Mouse (Mus musculus) adrenal gland, adult (tissue): ENCODE measurements around the gene Dgkz.

Experiments
- DNase-seq, 2 experiments: peaks; one replicate each; pipeline ENCODE4 v3.0.0; 2022 to 2023; ENCODE audit warnings: low spot score in 1 of 2; ENCODE audit not compliant: inconsistent age in 2 of 2

The Dgkz gene

DNA sequence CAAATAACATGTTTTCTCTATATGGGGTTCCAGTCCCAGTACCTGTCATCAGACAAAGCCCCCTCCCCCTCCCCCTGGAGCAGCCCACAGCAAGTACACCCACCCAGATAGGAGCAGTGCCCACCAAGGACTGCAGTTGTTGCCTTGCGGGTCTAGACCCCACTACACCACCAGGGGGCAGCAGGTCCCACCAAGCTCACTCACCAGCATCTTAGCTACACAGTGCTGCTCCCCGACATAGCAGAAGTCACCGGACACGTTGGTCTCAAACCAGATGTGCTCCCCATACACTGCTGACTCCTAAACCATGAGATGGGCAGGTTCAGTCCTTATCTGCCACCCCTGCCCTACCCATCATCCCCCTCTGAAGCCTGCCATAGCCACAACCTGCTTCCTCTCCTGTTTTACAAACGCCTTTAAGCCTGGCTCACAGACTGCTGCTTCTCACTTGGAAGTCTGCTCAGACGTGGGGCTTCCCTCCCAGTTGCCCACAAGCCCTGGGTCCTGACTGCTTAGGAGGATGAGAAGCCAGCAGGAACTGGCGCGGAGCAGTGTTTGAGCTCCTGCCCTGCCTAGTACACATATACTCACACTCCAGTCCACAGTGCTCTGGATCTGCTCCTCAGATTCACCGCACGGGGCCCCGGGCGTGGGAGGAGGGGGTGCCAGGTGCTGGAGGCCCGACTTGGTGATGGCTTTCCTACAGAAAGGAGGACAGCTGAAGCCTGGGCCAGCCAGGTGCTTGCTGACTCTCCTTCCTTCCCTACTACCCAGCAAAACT lies 31.3 kb downstream of the Dgkz start:
- peak; percentile 76 to 90 for DNase-seq

GRCm38 (mm10) chr2:91942356-91942755 lies 33.3 kb downstream of the Dgkz start:
- DNase-seq: no peak

- DNase-seq: no peak
Measured at GRCm38 (mm10) chr2:91939303-91939935, 36.2 kb downstream of the Dgkz start.

GRCm38 (mm10) chr2:91936154-91936553 lies 39.5 kb downstream of the Dgkz start:
- no peak for DNase-seq

DNA sequence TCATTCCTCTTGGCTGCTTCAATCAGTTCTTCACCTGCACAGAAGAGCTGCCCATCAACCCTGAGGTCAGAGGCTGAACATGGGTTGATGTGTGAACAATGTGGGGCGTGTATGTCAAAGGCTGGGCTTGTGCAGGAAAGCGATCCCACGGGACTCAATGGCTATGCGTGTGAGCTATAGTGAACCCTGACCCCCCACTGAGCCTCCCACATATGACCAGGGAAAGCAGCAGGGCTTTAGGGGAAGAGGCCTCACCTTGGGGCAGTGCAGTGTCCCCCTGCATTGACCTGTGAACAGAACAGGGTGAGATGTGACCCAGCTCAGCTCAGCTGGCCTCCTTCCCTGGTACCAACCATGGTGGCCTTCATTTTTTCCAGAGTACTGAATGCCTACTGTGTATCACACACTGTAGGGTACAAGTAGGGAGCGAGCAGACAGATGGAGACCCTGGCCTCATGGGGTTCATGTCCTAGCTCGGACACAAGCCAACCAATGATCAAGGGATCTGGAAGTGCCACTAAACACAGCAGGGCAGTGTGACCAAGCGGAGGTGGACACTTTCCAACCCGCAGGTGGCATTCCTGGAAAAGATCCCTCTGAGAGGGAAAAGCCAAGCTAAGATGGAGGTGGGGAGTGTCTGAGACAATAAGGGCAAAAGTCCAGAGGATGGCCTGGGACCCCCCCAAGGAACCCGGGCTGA lies 40.7 kb downstream of the Dgkz start:
- no peak for DNase-seq

DNA sequence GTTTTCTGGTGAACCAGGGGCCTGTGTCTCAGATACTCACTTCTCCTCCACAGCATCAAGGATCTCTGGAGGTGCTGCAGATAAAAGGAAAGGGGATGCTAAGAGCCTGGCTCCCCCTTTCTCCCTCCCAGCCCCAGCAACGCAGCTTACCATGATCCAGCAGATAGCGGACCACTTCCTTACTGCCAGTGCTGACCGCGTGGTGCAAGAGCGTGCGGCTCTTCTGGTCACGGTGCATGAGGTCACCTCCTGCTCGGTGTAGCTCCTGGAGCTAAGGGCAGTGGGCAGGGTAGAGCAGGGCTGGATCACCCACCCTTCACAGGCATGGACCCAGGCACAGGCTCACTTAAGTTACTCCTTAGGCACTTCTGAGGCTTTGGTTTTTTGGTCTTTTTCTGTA lies 41.6 kb downstream of the Dgkz start:
- no peak for DNase-seq

- DNase-seq: no peak
Measured at GRCm38 (mm10) chr2:91933471-91933870, 42.2 kb downstream of the Dgkz start.

DNA sequence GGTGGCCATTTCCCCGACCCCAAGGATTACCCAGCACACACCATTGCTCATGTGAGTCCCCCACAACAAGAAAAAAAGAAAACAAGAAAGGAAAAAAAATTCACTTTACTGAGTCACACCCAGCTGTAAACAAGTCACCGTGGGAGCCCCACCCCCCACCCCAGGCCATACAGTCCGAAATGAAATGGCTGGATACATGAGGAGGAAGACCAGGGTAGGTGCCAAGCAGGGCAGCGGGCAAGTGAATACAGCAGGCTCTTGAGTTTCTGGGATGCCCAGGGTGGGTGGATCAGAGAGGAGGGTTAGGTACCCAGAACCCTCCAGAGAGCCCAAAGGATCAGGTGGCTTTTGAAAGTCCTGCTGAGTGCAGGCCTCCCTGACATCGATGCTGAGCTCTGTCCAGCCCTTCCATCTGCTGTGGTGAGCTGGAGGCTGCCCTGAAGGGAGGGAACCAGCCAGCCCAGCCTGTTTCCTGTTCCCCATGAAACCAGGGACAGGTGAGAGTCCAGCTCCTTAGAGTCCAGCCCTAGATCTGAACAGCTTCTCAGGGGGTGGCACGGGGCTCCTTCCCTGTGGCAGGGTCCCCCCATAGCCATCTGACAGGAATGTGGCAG lies 42.8 kb downstream of the Dgkz start:
- DNase-seq: no peak

GRCm38 (mm10) chr2:91932160-91932711 lies 43.4 kb downstream of the Dgkz start, which contains the start of gene Mdk:
Gene Mdk, minus strand, starts transcription at chr2:91932297.
- no peak for DNase-seq

DNA sequence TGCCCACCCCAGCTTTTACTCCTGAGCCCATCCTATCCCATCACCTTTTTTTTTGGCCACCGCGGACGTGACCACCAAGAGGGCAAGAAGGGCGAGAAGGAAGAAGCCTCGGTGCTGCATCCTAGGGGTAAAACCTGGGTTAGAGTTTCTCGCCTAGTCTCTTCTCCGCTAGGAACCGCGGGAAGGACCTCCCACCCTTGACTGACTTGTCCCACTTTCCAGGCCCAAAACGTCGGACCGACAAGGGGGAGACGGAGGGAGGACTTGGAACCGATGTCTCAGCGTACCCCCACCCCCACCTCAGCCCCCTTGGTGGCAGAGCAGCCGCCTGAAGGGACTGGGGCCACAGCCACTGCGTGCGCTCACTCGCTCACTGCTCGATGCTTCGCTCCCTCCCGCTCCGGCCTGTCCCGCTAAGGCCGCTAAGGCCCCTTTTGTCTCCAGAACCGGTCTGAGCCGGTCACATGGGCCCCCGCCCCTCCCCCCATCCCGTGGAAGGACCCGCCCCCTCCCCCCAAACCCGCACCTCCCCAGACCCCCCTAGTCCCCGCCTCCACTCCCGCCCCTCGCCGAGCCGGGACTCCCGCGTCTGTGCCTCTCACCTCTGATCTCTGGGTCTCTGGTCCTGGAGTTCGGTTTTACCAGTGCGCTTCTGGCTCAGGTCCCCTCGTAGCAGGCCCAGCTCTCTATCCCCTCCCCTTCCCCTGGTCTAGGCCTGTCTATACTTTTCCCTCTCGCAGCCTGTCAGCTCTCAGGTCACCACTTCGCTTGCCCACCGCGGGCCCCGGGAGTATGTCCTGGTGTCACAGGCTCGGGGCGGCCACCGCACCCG lies 44.1 kb downstream of the Dgkz start:
- peak in 1 of 2 experiments; percentile 52 for DNase-seq

DNA sequence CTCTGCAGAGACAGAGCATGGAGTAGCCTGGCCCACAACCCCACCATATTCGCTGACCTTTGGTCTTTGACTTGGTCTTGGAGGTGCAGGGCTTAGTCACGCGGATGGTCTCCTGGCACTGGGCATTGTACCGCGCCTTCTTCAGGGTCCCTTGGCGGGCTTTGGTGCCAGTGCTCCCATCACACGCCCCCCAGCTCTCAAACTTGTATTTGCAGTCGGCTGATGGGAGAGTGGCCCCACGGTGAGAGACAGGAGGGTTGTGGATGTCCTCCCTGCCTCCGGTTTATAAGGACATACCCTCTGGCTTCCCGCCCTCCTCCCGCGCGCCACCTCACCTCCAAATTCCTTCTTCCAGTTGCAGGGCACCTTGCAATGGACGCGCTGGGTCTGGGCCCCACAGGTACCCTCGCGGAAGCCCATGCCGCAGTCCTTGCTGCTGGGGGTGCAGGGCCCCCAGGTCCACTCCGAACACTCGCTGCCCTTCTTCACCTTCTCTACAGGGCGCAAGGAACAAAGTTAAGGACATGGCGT lies 44.8 kb downstream of the Dgkz start:
- no peak for DNase-seq

DNA sequence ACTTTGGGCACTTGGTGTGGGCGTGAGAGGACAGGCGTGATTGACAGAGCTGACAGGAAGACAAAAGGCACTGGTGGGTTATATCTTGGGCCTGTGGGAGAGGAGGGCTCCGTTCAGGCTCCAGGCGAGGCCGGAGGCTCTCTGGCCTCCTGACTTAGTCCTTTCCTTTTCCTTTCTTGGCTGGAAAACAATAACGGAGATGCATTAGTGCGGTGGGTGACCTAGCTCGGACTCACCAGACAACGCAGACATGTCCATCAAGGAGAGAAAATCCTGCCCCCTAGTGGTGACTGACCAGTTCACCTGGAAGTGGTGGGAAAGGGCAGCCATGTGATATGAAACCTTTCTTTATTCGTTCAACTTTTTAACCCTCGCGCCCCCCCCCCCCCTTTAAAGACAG lies 45.7 kb downstream of the Dgkz start:
- peak in 1 of 2 experiments; percentile 89 for DNase-seq

GRCm38 (mm10) chr2:91929455-91929854 lies 46.2 kb downstream of the Dgkz start:
- no peak for DNase-seq

DNA sequence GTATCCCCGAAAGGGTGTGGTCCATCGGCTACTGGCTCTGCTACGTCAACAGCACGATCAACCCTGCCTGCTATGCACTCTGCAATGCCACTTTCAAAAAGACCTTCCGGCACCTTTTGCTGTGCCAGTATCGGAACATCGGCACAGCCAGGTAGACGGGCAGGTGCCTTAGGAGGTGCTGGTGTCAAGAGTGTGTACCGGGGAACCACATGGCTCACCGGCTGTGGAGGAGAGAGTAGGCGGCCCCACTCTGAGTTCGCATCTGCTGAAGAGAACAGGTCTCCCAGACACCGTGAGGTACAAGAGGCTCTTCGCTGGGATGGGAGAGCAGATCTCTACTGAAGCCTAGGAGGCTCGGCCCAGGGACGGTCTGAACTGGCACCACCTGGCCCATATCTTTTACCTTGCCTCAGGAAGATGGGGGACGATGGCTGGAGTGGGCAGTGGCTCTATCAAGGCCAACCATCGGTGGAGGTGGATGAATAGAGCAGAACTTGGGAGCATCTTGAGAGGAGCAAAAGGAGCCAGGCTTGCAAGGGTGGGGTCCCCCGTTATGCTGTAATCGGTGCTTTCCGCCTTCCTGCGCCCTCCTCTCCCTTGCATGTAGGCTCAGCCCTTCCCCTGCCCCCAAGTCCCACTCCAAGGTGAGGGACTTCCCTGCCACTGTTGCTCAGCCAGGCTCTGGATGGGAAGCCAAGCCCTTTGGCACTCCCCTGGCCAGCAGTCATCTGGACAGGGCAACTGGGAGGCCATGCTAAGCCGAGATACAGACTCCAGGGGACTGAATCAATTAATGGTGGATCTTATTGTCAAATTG lies 46.9 kb downstream of the Dgkz start:
- DNase-seq: no peak

- DNase-seq: peak; percentile 78 to 90
Measured at GRCm38 (mm10) chr2:91927826-91928533, 47.7 kb downstream of the Dgkz start.

- no peak for DNase-seq
Measured at GRCm38 (mm10) chr2:91926949-91927348, 48.7 kb downstream of the Dgkz start, which contains the start of gene Chrm4. Gene Chrm4, plus strand, starts transcription at chr2:91927249.

DNA sequence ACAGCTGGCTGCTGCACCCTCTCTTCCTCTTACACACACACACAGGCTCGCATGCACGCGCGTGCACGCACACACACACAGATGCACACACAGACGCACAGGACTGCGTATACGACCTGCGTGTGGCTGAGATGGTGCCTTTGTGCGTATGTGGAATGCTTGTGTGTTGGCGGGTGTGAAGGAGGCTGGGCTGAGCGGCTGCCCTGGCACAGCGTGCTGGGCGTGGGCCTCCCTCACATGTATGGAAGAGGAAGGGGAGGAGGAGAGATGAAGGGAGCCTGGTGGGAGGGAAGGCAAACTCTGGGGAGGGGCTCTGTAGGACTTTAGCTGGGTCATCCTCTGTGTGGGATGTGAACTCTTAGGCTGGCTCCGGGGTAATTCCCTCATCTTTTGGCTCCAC lies 50.2 kb downstream of the Dgkz start:
- no peak for DNase-seq

DNA sequence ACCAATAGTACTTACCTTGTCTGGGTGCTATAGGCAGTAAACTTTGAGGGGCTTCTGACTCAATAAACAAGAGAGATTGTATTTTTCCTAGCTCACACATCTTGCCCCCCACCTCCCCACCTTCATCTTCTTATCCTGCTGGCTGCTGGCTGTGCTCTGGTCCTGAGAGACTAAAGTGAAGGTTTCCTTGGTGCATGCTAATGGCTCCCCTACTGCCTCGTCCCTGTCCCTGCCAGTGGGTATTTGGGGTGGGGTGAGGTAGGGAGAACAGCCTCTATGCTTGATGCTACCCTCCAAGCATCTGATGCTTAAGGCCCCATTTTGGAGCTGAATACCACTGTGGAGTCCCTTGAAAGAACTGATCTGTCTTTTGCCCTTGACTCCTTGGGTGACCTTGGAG lies 50.9 kb downstream of the Dgkz start:
- DNase-seq: no peak
